Mouse (Mus musculus) layer of hippocampus, adult 18-20 months (tissue): ENCODE data around the gene Arhgef3. TPM values are rescaled to one million over a fixed set of nuclear protein-coding genes. Genes with fewer than 3 reads are reported as not detected.

ENCODE experiments used
- DNase-seq, 2 experiments: peaks; one replicate each; pipeline ENCODE4 v3.0.0; 2022; ENCODE audit warnings: low spot score in 2 of 2
- total RNA-seq, 2 experiments: library from RNA; stranded (reverse); gene quantifications; 2 replicates each; pipeline ENCODE4 v1.2.3; 2021

Gene Arhgef3
- total RNA-seq, 2 experiments from 2014 or later = 84.2 to 92.7 TPM

DNA sequence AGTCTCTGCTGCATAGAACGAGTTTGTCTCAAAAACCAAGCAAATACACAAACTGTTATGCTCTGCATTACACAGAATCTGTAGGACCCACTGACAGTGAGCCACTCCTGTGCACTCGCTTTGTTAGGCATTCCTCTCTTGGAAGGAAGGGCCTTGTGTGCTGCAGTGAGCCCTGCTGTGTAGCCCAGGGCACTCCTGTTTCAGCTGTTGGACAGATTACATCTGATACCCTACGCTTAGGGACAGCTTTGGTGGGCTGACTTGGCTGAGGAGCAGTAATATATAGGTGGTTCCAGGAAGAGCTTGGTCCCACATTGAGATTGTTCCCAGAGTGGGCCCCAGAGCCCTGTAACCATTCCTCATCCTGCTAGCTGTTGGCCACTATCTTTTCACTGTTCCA is 43.4 kb downstream of the Arhgef3 start:
- no peak for DNase-seq

GRCm38 (mm10) chr14:27158782-27159181 is 44.1 kb downstream of the Arhgef3 start:
- DNase-seq = no peak

DNA sequence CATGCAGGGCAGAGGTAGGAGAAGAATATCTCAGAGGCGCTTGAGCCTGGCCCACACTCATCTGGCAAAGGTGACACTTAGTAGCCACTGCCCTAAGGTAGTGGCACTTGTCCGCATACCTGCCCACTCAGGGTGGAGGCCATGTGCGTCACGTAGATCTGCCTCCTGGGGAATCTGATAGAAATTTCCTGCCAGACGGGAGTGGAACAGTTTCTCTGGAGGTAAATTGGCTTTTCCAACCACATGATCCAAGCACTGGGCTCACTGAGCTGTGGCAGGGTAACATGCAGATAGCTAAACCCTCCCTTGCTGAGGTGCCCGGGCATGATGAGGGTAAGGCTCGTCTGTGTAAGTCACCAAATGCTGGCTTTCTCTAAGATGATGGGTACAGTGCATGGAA is 46.1 kb downstream of the Arhgef3 start:
- no peak for DNase-seq

- DNase-seq = no peak
Measured at GRCm38 (mm10) chr14:27164639-27165038, 49.9 kb downstream of the Arhgef3 start.

GRCm38 (mm10) chr14:27166751-27167150 is 52.1 kb downstream of the Arhgef3 start:
- DNase-seq = peak; percentile 24 to 58

DNA sequence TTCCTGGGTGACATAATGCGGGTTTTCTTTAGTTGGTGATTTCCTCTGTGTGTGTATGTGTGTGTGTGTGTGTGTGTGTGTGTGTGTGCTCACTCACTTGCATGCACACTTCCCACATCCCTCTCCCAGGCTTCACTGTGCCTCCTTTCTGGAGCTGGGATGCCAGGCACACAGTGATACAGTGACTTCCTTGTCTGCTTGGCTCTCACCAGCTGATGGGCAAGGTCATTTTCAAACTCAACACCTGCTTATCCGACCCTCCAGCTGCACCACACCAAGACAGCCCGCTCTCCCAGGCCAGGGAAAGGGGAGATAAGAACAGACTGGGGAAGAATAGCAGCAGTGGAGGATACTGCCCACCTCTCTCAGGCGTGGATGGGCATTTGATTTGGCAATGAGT is 52.5 kb downstream of the Arhgef3 start:
- DNase-seq = no peak

- no peak for DNase-seq
Measured at GRCm38 (mm10) chr14:27168387-27168786, 53.7 kb downstream of the Arhgef3 start.

DNA sequence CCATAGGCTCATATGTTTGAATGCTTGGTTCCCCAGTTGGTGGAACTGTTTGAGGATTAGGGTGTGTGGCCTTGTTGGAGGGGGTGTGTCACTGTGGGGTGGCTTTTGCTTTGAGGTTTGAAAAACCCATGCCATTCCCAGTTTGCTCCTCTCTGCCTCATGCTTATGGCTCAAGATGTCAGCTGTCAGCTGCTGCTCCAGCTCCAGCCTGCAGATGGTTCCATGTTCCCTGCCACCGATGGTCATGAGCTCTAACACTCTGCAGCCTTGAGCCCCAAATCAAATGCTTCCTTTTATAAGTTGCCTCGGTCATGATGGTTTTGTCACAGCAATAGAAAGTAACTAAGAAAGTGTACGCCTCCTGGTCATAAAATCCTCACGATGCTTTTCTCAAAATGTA is 54.6 kb downstream of the Arhgef3 start:
- DNase-seq = no peak

GRCm38 (mm10) chr14:27170421-27170820 is 55.7 kb downstream of the Arhgef3 start:
- DNase-seq = no peak

- no peak for DNase-seq
Measured at GRCm38 (mm10) chr14:27171175-27171830, 56.6 kb downstream of the Arhgef3 start.

- DNase-seq = no peak
Measured at GRCm38 (mm10) chr14:27173178-27173803, 58.6 kb downstream of the Arhgef3 start.

- no peak for DNase-seq
Measured at GRCm38 (mm10) chr14:27174188-27174786, 59.6 kb downstream of the Arhgef3 start.

GRCm38 (mm10) chr14:27174831-27175301 is 60.2 kb downstream of the Arhgef3 start:
- DNase-seq = no peak

GRCm38 (mm10) chr14:27175343-27175742 is 60.6 kb downstream of the Arhgef3 start:
- DNase-seq = no peak

GRCm38 (mm10) chr14:27177800-27178559 is 63.3 kb downstream of the Arhgef3 start:
- no peak for DNase-seq

DNA sequence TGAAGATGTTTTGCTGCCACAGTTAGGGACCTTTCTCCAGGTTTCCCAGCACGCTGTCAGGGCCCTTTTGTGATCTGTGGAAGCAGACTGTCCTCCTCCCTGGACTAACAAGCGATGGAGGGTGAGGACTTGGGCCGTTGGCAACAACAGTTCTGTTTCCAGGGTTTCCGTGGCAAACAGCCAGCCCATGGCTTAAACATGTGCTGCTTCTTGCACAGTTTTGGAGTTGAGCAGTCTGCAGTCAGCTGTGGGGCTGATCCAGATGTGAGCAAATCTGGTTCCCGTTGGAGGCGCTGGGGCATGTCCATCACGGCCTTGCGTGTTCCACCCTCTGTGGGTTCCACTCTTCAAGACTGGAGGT is 63.8 kb downstream of the Arhgef3 start:
- no peak for DNase-seq

- DNase-seq = no peak
Measured at GRCm38 (mm10) chr14:27179771-27180170, 65.1 kb downstream of the Arhgef3 start.

DNA sequence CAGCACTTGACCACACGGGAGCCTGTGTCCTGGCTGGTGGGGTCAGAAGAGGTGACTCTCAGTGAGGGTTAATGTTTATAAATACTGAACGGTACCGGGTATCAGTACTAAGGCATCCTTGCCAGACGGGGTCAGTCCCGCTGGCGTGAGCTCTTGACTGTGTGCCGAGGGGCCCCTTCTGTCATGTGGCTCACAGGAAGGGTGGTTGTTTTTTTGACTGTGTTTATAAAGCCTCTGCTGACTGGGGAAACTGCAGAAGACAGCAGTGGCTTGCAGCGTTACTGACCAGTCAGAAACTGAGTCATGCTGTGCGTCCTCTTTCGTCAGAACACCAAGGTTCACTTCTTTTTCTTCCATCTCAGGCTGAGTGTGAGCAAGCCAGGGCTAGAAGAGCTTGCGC is 67.4 kb downstream of the Arhgef3 start:
- no peak for DNase-seq

- DNase-seq = no peak
Measured at GRCm38 (mm10) chr14:27182646-27183438, 68.1 kb downstream of the Arhgef3 start.

DNA sequence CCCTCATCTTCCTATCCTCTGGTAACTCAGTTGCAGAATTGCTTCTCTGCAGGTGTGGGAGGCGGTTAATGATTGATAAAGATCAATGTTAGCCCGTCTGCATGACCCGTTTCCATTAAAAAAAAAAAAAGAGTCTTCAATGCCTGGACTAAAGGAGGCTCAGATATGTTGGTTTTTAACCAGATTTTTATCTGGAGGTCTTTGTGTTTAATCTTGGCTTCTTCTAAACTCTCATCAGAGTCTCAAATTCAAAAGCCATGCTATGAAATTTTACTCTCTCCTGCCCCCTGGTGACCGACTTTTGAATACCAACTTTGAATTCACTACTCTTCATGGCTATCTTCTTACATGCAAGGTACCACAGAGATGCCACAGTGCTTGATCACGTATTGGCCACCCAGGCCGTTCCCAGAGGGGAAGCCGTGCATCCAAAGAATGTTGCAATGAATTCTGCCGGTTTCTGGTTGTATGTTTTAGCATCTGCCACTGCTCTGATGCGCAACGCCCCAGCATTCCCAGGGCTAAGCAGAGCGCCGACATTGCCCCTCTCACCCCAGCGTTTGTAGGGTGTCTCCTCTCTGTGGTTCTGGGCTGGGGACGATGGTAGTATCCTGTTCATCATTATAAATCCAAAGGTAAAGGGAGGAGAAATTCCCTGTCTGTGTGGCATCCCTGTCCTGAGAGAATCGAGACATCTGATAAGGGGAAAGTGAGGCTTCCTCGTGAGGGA is 69.0 kb downstream of the Arhgef3 start:
- peak; percentile 50 to 89 for DNase-seq
